Mouse (Mus musculus) embryonic facial prominence, embryonic 10.5 days (tissue): ENCODE data around the gene Drd1. TPM values are rescaled to one million over a fixed set of nuclear protein-coding genes. Genes with fewer than 3 reads are reported as not detected.

Source experiments
- DNase-seq: peaks from one replicate; pipeline ENCODE4 v3.0.0-alpha.2; 2017; ENCODE audit warnings: low spot score
- H3K27ac ChIP-seq: fragments of 300-500 bp; sonication (generic); replicated peaks from 2 replicates; pipeline ENCODE4 v1.5.1; 2016; ENCODE audit warnings: mild to moderate bottlenecking
- H3K27me3 ChIP-seq: fragments of 300-500 bp; sonication (generic); replicated peaks from 2 replicates; pipeline ENCODE4 v1.6.1; 2016; ENCODE audit warnings: low read depth, mild to moderate bottlenecking; ENCODE audit not compliant: poor library complexity, severe bottlenecking
- H3K36me3 ChIP-seq: fragments of 300-500 bp; sonication (generic); replicated peaks from 2 replicates; pipeline ENCODE4 v1.6.1; 2016; ENCODE audit warnings: mild to moderate bottlenecking, moderate library complexity
- H3K4me1 ChIP-seq: fragments of 300-500 bp; sonication (generic); 2 replicates; pipeline ENCODE4 v1.6.1; 2016
- H3K4me3 ChIP-seq: fragments of 300-500 bp; sonication (generic); 2 replicates; pipeline ENCODE4 v1.5.1; 2016; ENCODE audit warnings: mild to moderate bottlenecking, moderate library complexity
- H3K9me3 ChIP-seq: fragments of 300-500 bp; sonication (generic); 2 replicates; pipeline ENCODE4 v1.6.1; 2016; ENCODE audit warnings: mild to moderate bottlenecking
- WGBS: fragments of 180-500 bp; shearing (Covaris S2); methylation state at CpG from one replicate; pipeline ENCODE4 v1.1.7; 2016; 5-methylcytosine and 5-hydroxymethylcytosine counted together
- polyA plus RNA-seq: library from polyadenylated mRNA; unstranded; fragments of >200 nt; fragmentation: Nextera tagmentation; extraction: Ambion mirVana; gene quantifications from 2 replicates; pipeline ENCODE4 v1.2.1, GENCODE M21; 2016

Gene Drd1
- polyA plus RNA-seq, 1 experiment from 2014 or later = 0.06 TPM

- DNase-seq = peak; percentile 84
- peak within 1 kb of the TSS; percentile 85 for H3K4me3 ChIP-seq
- peaks cover 17% of the 10 kb centered on the region for H3K36me3 ChIP-seq
- H3K27ac ChIP-seq = peak within 1 kb of the TSS; percentile 97
- peaks cover 19% of the 10 kb centered on the region for H3K4me1 ChIP-seq
- H3K27me3 ChIP-seq = peaks cover 9% of the 10 kb centered on the region; the same call in 1 of the 2 replicates
- H3K9me3 ChIP-seq = no peaks in the 10 kb centered on the region
- WGBS = under 1% methylated on average over 74 of the region's 74 CpGs
Observed at GRCm38 (mm10) chr13:54071606-54072331, 16.3 kb upstream of the Drd1 start, which contains the start of gene Sfxn1. Gene Sfxn1 (plus strand): TSS chr13:54071869.

DNA sequence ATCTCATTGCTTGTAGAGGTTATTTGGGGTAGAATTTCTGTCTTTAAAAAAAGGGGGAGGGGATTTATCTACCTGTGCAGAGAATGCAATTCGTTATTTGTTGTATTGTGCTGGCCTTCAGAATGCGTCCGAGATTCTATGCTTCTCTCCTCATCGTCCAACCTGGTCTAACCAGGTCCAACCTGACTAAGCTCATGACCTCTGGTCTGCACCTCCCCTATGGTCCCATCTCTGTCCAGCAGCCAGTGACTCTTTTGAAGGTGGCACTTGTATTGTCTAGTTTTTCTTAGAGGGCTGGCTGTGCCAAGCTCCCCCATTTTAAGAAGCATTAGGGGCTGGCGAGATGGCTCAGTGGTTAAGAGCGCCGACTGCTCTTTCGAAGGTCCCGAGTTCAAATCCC lies 15.5 kb upstream of the Drd1 start:
- Histone ChIP-seq H3K27ac (no peak overlapping the region), H3K4me3 (no peak overlapping the region), H3K36me3 (peaks cover 15% of the 10 kb centered on the region), H3K9me3 (no peaks in the 10 kb centered on the region), H3K4me1 (peaks cover 19% of the 10 kb centered on the region), H3K27me3 (peaks cover 9% of the 10 kb centered on the region; the same call in 1 of the 2 replicates)
- DNase-seq = no peak
- 95% methylated on average over 9 of the region's 9 CpGs for WGBS

DNA sequence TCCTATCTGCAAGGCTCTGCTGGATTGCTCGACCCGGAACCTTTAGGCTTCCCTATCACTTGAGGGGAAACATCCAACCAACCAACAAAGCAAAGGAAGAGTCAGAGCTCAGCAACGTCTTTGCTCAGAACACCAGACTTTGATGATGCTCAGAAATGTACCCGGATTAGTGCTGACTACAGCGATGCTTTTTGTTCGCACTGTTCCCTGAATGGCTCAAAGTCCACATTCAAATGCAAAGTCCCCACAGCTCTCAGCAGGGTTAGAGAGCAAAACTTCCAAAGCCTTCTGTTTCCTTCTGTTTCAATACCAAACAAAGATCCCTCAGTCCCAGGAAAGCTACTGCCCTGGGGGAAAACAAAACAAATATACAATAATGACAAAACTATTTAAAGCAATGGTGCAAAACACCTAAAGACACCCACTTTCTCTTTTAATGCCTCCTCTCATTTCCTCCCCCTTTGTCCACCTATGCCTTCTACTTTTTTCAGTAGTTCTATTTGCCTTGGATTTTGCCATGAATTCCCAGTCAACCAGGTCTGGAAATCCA lies 12.2 kb upstream of the Drd1 start:
- no peak for DNase-seq
- Histone ChIP-seq H3K27ac (no peak overlapping the region), H3K9me3 (no peaks in the 10 kb centered on the region), H3K36me3 (no peaks in the 10 kb centered on the region), H3K4me3 (no peak overlapping the region), H3K27me3 (peaks cover 14% of the 10 kb centered on the region), H3K4me1 (peaks cover 8% of the 10 kb centered on the region)
- 11% methylated on average over 6 of the region's 6 CpGs for WGBS

DNA sequence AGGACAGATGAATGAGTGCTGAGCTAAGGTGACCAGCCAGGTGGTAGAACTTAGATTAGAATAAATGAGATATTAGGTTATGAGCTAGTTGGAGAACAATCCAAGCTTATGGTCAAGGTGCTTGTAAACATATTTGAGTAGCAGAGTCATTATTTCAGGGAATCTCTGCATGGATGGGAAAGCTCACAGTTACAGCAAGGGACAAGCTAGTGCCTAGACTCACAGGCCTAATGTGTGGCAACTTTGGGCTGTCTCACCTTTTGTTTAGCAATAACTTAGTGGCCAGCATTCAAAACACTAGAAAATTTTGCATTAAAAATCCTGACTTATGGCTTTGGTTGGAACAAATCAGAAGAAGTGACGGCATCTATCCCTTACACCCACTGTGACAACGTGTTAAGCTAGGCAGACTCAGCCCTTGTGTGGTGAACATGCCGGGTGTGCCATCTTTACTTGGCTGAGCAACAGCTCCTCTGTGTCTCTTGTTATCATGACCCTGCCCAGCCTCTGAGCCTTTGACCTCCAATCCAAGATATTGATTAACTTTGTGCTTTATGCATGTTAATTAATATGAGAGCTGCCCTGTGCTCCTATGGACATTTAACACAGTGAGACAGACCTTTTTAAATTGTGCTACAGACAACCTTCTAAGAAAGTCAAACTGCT lies 10.7 kb upstream of the Drd1 start:
- no peaks in the 10 kb centered on the region for H3K4me1 ChIP-seq
- H3K9me3 ChIP-seq = no peaks in the 10 kb centered on the region
- no peaks in the 10 kb centered on the region for H3K36me3 ChIP-seq
- 87% methylated on average over 3 of the region's 3 CpGs for WGBS
- no peak overlapping the region for H3K4me3 ChIP-seq
- DNase-seq = no peak
- peaks cover 14% of the 10 kb centered on the region for H3K27me3 ChIP-seq
- no peak overlapping the region for H3K27ac ChIP-seq

- Histone ChIP-seq H3K27me3 (peaks cover 5% of the 10 kb centered on the region), H3K36me3 (no peaks in the 10 kb centered on the region), H3K4me3 (no peak overlapping the region), H3K9me3 (no peaks in the 10 kb centered on the region), H3K27ac (no peak overlapping the region), H3K4me1 (no peaks in the 10 kb centered on the region)
- no peak for DNase-seq
- WGBS = under 1% methylated on average over 3 of the region's 3 CpGs
Observed at GRCm38 (mm10) chr13:54063292-54063691, 7.8 kb upstream of the Drd1 start.

DNA sequence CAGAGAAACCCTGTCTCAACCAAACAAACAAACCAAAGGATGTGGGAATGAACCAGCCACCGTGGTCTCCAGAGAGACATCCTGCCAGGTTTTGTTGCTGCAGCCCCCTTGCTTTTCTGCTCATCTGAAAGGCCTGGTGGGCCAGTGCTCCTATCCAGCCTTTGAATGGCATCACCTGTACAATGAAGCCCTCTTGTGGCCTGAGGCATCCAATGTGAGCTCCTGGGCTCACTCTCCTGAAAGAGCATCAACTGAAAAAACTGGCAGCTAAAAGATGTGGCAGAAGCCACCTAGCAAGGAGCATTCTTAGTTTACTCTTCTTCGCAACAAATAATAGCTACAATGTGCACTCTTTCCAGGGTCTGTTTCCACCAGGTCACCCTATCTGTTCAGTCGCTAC lies 6.6 kb upstream of the Drd1 start:
- 86% methylated on average over 3 of the region's 3 CpGs for WGBS
- Histone ChIP-seq H3K27ac (no peak overlapping the region), H3K36me3 (no peaks in the 10 kb centered on the region), H3K4me1 (no peaks in the 10 kb centered on the region), H3K4me3 (no peak overlapping the region), H3K9me3 (no peaks in the 10 kb centered on the region), H3K27me3 (peaks cover 11% of the 10 kb centered on the region)
- no peak for DNase-seq

GRCm38 (mm10) chr13:54054962-54055361 lies 543 bp downstream of the Drd1 start:
- Histone ChIP-seq H3K36me3 (no peaks in the 10 kb centered on the region), H3K4me3 (peak overlapping the region; percentile 64), H3K4me1 (peaks cover 20% of the 10 kb centered on the region), H3K9me3 (no peaks in the 10 kb centered on the region), H3K27me3 (peaks cover 49% of the 10 kb centered on the region), H3K27ac (no peak overlapping the region)
- DNase-seq = peak; percentile 54
- 2% methylated on average over 20 of the region's 20 CpGs for WGBS

GRCm38 (mm10) chr13:54051641-54052040 lies 3.9 kb downstream of the Drd1 start:
- H3K27ac ChIP-seq = no peak overlapping the region
- WGBS = 69% methylated on average over 7 of the region's 7 CpGs
- no peak overlapping the region for H3K4me3 ChIP-seq
- peaks cover 38% of the 10 kb centered on the region for H3K27me3 ChIP-seq
- no peak for DNase-seq
- H3K9me3 ChIP-seq = no peaks in the 10 kb centered on the region
- peaks cover 20% of the 10 kb centered on the region for H3K4me1 ChIP-seq
- no peaks in the 10 kb centered on the region for H3K36me3 ChIP-seq

GRCm38 (mm10) chr13:54048679-54049352 lies 6.7 kb downstream of the Drd1 start:
- Histone ChIP-seq H3K9me3 (no peaks in the 10 kb centered on the region), H3K27me3 (peaks cover 13% of the 10 kb centered on the region), H3K4me1 (peaks cover 6% of the 10 kb centered on the region), H3K4me3 (no peak overlapping the region), H3K27ac (no peak overlapping the region), H3K36me3 (no peaks in the 10 kb centered on the region)
- WGBS = 87% methylated on average over 7 of the region's 7 CpGs
- no peak for DNase-seq

GRCm38 (mm10) chr13:54040256-54040655 lies 15.2 kb downstream of the Drd1 start:
- no peaks in the 10 kb centered on the region for H3K9me3 ChIP-seq
- WGBS = 93% methylated on average over 2 of the region's 2 CpGs
- no peaks in the 10 kb centered on the region for H3K36me3 ChIP-seq
- DNase-seq = no peak
- H3K4me1 ChIP-seq = peaks cover 27% of the 10 kb centered on the region
- H3K4me3 ChIP-seq = no peak overlapping the region
- H3K27me3 ChIP-seq = no peaks in the 10 kb centered on the region
- H3K27ac ChIP-seq = no peak overlapping the region

GRCm38 (mm10) chr13:54037936-54038335 lies 17.6 kb downstream of the Drd1 start:
- H3K9me3 ChIP-seq = no peaks in the 10 kb centered on the region
- H3K36me3 ChIP-seq = no peaks in the 10 kb centered on the region
- H3K27ac ChIP-seq = no peak overlapping the region
- WGBS = 89% methylated on average over 4 of the region's 4 CpGs
- no peak overlapping the region for H3K4me3 ChIP-seq
- no peak for DNase-seq
- no peaks in the 10 kb centered on the region for H3K27me3 ChIP-seq
- peaks cover 19% of the 10 kb centered on the region for H3K4me1 ChIP-seq

GRCm38 (mm10) chr13:54035541-54035940 lies 20.0 kb downstream of the Drd1 start:
- peak; percentile 18 for DNase-seq
- no peaks in the 10 kb centered on the region for H3K27me3 ChIP-seq
- H3K27ac ChIP-seq = no peak overlapping the region
- WGBS = 61% methylated on average over 1 of the region's 1 CpGs
- H3K4me3 ChIP-seq = no peak overlapping the region
- peaks cover 4% of the 10 kb centered on the region for H3K4me1 ChIP-seq
- H3K9me3 ChIP-seq = no peaks in the 10 kb centered on the region
- H3K36me3 ChIP-seq = no peaks in the 10 kb centered on the region
